Mouse (Mus musculus) embryonic facial prominence, embryonic 15.5 days (tissue): ENCODE measurements around the gene Apln. TPM values are rescaled to one million over a fixed set of nuclear protein-coding genes. Genes with fewer than 3 reads are reported as not detected.

Source experiments
- ATAC-seq: fragments of 200-750 bp; cut with Nextera tagmentation; 2 replicates; pipeline ENCODE4 v1.8.0; 2017; ENCODE audit warnings: low read depth, moderate TSS enrichment; ENCODE audit not compliant: insufficient number of reproducible peaks, low FRiP score, low TSS enrichment
- H3K27ac ChIP-seq: fragments of 300-500 bp; sonication (generic); replicated peaks from 2 replicates; pipeline ENCODE4 v1.5.1; 2015; ENCODE audit warnings: mild to moderate bottlenecking, inconsistent platforms
- H3K27me3 ChIP-seq: fragments of 300-500 bp; sonication (generic); 2 replicates; pipeline ENCODE4 v1.6.1; 2015; ENCODE audit warnings: inconsistent platforms
- H3K36me3 ChIP-seq: fragments of 300-500 bp; sonication (generic); 2 replicates; pipeline ENCODE4 v1.6.1; 2015; ENCODE audit warnings: mild to moderate bottlenecking, inconsistent platforms
- H3K4me1 ChIP-seq: fragments of 300-500 bp; sonication (generic); 2 replicates; pipeline ENCODE4 v1.6.1; 2015; ENCODE audit warnings: inconsistent platforms
- H3K4me2 ChIP-seq: fragments of 300-500 bp; sonication (generic); replicated peaks from 2 replicates; pipeline ENCODE4 v1.6.1; 2015; ENCODE audit warnings: mild to moderate bottlenecking, inconsistent platforms
- H3K4me3 ChIP-seq: fragments of 300-500 bp; sonication (generic); replicated peaks from 2 replicates; pipeline ENCODE4 v1.5.1; 2015; ENCODE audit warnings: mild to moderate bottlenecking, inconsistent platforms
- H3K9ac ChIP-seq: fragments of 300-500 bp; sonication (generic); 2 replicates; pipeline ENCODE4 v1.6.1; 2015; ENCODE audit warnings: inconsistent platforms
- H3K9me3 ChIP-seq: fragments of 300-500 bp; sonication (generic); replicated peaks from 2 replicates; pipeline ENCODE4 v1.6.1; 2016; ENCODE audit warnings: inconsistent platforms
- WGBS: fragments of 180-500 bp; shearing (Covaris S2); methylation state at CpG from one replicate; pipeline ENCODE4 v1.1.7; 2015; 5-methylcytosine and 5-hydroxymethylcytosine counted together
- polyA plus RNA-seq: library from polyadenylated mRNA; unstranded; fragments of >200 nt; fragmentation: Nextera tagmentation; extraction: Ambion mirVana; gene quantifications from 2 replicates; pipeline ENCODE4 v1.2.1, GENCODE M21; 2015

Apln gene
- polyA plus RNA-seq, 1 experiment from 2014 or later, result 11.2 TPM

- no peak overlapping the region for H3K4me3 ChIP-seq
- H3K27me3 ChIP-seq, result peaks cover 3% of the 10 kb centered on the region; the same call in 1 of the 2 replicates
- H3K9ac ChIP-seq, result no peak overlapping the region
- H3K36me3 ChIP-seq, result no peaks in the 10 kb centered on the region
- no peaks in the 10 kb centered on the region for H3K9me3 ChIP-seq
- H3K4me1 ChIP-seq, result no peaks in the 10 kb centered on the region
- no peak overlapping the region for H3K4me2 ChIP-seq
- WGBS, result 49% methylated on average over 7 of the region's 7 CpGs
- H3K27ac ChIP-seq, result no peak overlapping the region
- ATAC-seq, result no peak
Measured at GRCm38 (mm10) chrX:48016906-48017601, 17.6 kb downstream of the Apln start.

- H3K4me3 ChIP-seq, result no peak overlapping the region
- no peaks in the 10 kb centered on the region for H3K36me3 ChIP-seq
- WGBS, result 89% methylated on average over 3 of the region's 3 CpGs
- H3K27me3 ChIP-seq, result no peaks in the 10 kb centered on the region
- H3K4me2 ChIP-seq, result no peak overlapping the region
- no peak overlapping the region for H3K27ac ChIP-seq
- no peak for ATAC-seq
- no peaks in the 10 kb centered on the region for H3K4me1 ChIP-seq
- H3K9me3 ChIP-seq, result no peaks in the 10 kb centered on the region
- H3K9ac ChIP-seq, result no peak overlapping the region
Measured at GRCm38 (mm10) chrX:48011656-48012055, 23.0 kb downstream of the Apln start.

GRCm38 (mm10) chrX:48006062-48006461, 28.6 kb downstream of the Apln start:
- Histone ChIP-seq H3K36me3 (no peaks in the 10 kb centered on the region), H3K27ac (no peak overlapping the region), H3K4me2 (no peak overlapping the region), H3K9ac (no peak overlapping the region), H3K4me1 (no peaks in the 10 kb centered on the region), H3K9me3 (no peaks in the 10 kb centered on the region), H3K27me3 (no peaks in the 10 kb centered on the region), H3K4me3 (no peak overlapping the region)
- 62% methylated on average over 8 of the region's 8 CpGs for WGBS
- ATAC-seq, result no peak; the same call in 1 of the 2 replicates

- no peak for ATAC-seq
- Histone ChIP-seq H3K4me2 (no peak overlapping the region), H3K9me3 (no peaks in the 10 kb centered on the region), H3K27me3 (no peaks in the 10 kb centered on the region; the same call in 1 of the 2 replicates), H3K9ac (no peak overlapping the region), H3K36me3 (no peaks in the 10 kb centered on the region), H3K4me1 (no peaks in the 10 kb centered on the region), H3K4me3 (no peak overlapping the region), H3K27ac (no peak overlapping the region)
- 65% methylated on average over 1 of the region's 1 CpGs for WGBS
Measured at GRCm38 (mm10) chrX:48004786-48005185, 29.9 kb downstream of the Apln start.

GRCm38 (mm10) chrX:48001151-48001550, 33.5 kb downstream of the Apln start:
- H3K4me1 ChIP-seq, result no peaks in the 10 kb centered on the region
- H3K9ac ChIP-seq, result no peak overlapping the region
- no peak overlapping the region for H3K4me3 ChIP-seq
- no peaks in the 10 kb centered on the region for H3K9me3 ChIP-seq
- no peak overlapping the region for H3K27ac ChIP-seq
- H3K4me2 ChIP-seq, result no peak overlapping the region
- 62% methylated on average over 7 of the region's 7 CpGs for WGBS
- no peaks in the 10 kb centered on the region for H3K36me3 ChIP-seq
- ATAC-seq, result no peak
- H3K27me3 ChIP-seq, result no peaks in the 10 kb centered on the region; the same call in 1 of the 2 replicates

- H3K4me3 ChIP-seq, result no peak overlapping the region
- WGBS, result 78% methylated on average over 8 of the region's 8 CpGs
- H3K4me1 ChIP-seq, result no peaks in the 10 kb centered on the region
- no peak overlapping the region for H3K9ac ChIP-seq
- ATAC-seq, result no peak
- no peaks in the 10 kb centered on the region for H3K36me3 ChIP-seq
- no peak overlapping the region for H3K27ac ChIP-seq
- no peak overlapping the region for H3K4me2 ChIP-seq
- no peaks in the 10 kb centered on the region for H3K9me3 ChIP-seq
- no peaks in the 10 kb centered on the region; the same call in 1 of the 2 replicates for H3K27me3 ChIP-seq
Measured at GRCm38 (mm10) chrX:47998412-47998811, 36.2 kb downstream of the Apln start.

GRCm38 (mm10) chrX:47992606-47993005, 42.0 kb downstream of the Apln start:
- no peaks in the 10 kb centered on the region for H3K27me3 ChIP-seq
- H3K9ac ChIP-seq, result no peak overlapping the region
- ATAC-seq, result no peak
- no peaks in the 10 kb centered on the region for H3K36me3 ChIP-seq
- H3K4me2 ChIP-seq, result 0 out of 2 replicates have a peak overlapping the region, but pooled peaks have one; percentile 19
- H3K9me3 ChIP-seq, result no peaks in the 10 kb centered on the region
- H3K4me1 ChIP-seq, result no peaks in the 10 kb centered on the region
- 17% methylated on average over 8 of the region's 8 CpGs for WGBS
- H3K4me3 ChIP-seq, result no peak overlapping the region
- H3K27ac ChIP-seq, result no peak overlapping the region

- WGBS, result 45% methylated on average over 8 of the region's 8 CpGs
Measured at GRCm38 (mm10) chrX:47988024-47988423, 46.6 kb downstream of the Apln start.

GRCm38 (mm10) chrX:47985000-47985619, 49.5 kb downstream of the Apln start:
- no peak for ATAC-seq
- H3K9ac ChIP-seq, result no peak overlapping the region
- H3K9me3 ChIP-seq, result no peaks in the 10 kb centered on the region
- no peaks in the 10 kb centered on the region for H3K27me3 ChIP-seq
- H3K4me2 ChIP-seq, result peak overlapping the region; percentile 42
- H3K4me3 ChIP-seq, result peak overlapping the region; percentile 20
- no peaks in the 10 kb centered on the region for H3K4me1 ChIP-seq
- H3K36me3 ChIP-seq, result no peaks in the 10 kb centered on the region
- WGBS, result 17% methylated on average over 19 of the region's 19 CpGs
- no peak overlapping the region for H3K27ac ChIP-seq

More at GRCm38 (mm10) chrX:47988024-47988423, 46.6 kb downstream of the Apln start:
- Histone ChIP-seq H3K9ac (no peak overlapping the region), H3K4me2 (no peak overlapping the region), H3K36me3 (no peaks in the 10 kb centered on the region), H3K4me3 (no peak overlapping the region), H3K27me3 (no peaks in the 10 kb centered on the region), H3K9me3 (no peaks in the 10 kb centered on the region), H3K27ac (no peak overlapping the region), H3K4me1 (no peaks in the 10 kb centered on the region)
- 0 out of 2 replicates have a peak, but pooled peaks have one; percentile 47 for ATAC-seq

- WGBS, result 82% methylated on average over 5 of the region's 5 CpGs
- H3K4me2 ChIP-seq, result no peak overlapping the region
Measured at GRCm38 (mm10) chrX:47977078-47977477, 57.6 kb downstream of the Apln start.

GRCm38 (mm10) chrX:47976551-47976950, 58.1 kb downstream of the Apln start:
- Histone ChIP-seq H3K4me1 (no peaks in the 10 kb centered on the region), H3K9me3 (no peaks in the 10 kb centered on the region), H3K27me3 (no peaks in the 10 kb centered on the region), H3K27ac (no peak overlapping the region), H3K4me3 (no peak overlapping the region), H3K4me2 (no peak overlapping the region), H3K9ac (no peak overlapping the region), H3K36me3 (no peaks in the 10 kb centered on the region)
- 73% methylated on average over 4 of the region's 4 CpGs for WGBS
- no peak for ATAC-seq

More at GRCm38 (mm10) chrX:47977078-47977477, 57.6 kb downstream of the Apln start:
- Histone ChIP-seq H3K27me3 (no peaks in the 10 kb centered on the region), H3K4me3 (no peak overlapping the region), H3K9me3 (no peaks in the 10 kb centered on the region), H3K27ac (no peak overlapping the region), H3K4me1 (no peaks in the 10 kb centered on the region), H3K36me3 (no peaks in the 10 kb centered on the region), H3K9ac (no peak overlapping the region)
- no peak for ATAC-seq
